Mouse (Mus musculus) kidney, adult 2 months (tissue): Measurements from ENCODE around the gene Ccdc18.

Experiments
- CTCF ChIP-seq: fragments of 200-500 bp; conservative IDR thresholded peaks from 2 replicates; pipeline ENCODE4 v1.5.1; 2011; ENCODE audit warnings: low read depth, mild to moderate bottlenecking, control low read depth, low read length, moderate library complexity, mixed read lengths; ENCODE audit not compliant: insufficient read depth, insufficient read length
- POLR2A ChIP-seq: fragments of 200-500 bp; IDR thresholded peaks from one replicate; pipeline ENCODE4 v1.6.1; 2011; ENCODE audit warnings: low read depth, low read length, control low read depth

DNA sequence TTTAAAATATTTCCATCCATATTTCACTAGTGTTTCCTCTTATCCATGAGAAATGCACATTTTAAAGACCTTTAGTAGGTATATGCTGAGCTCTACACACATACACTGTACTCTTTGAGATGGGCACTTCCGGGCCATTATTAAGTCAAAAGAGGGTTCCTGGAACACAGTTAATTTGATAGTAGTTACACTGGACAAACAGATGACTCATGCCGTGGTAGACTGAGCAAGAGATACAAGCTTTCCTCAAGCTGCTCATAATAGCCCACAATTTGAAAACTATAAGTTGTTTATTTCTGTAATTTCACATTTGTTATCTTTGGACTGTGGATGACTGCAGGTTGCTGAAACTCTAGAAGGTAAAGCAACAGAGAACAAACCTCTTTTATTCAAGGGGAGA lies 82.3 kb downstream of the Ccdc18 start:
- TF ChIP-seq POLR2A (no peak), CTCF (no peak)
